Mouse (Mus musculus): ENCODE data around the gene Ttl.

DNA sequence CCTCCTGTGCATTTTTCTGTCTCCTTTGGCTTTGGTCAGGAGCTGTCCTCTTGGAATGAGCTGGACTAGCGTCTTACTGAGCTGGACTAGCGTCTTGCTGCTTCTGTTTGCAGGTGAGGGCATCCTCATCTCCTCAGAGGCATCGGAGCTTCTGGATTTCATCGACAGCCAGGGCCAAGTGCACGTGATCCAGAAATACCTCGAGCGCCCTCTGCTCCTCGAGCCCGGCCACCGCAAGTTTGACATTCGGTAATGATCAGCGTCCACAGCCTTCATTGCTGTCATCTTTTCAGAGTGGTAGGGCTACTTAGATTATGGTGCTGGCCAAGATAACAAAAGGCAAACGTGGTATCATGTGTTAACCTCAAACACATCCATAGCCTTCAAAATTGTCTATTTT, 15.4 kb downstream of the Ttl start:
- 0 out of 2 replicates have a peak, but pooled peaks have one; percentile 1 for TF ChIP-seq CTCF (IDR thresholded peaks at IDR 0.05; ENCODE audit: insufficient read depth, low read length)
- TF ChIP-seq POLR2A (IDR thresholded peaks at IDR 0.05; ENCODE audit: borderline replicate concordance, extremely low read depth, low read depth, low read length): no peak
